Mouse (Mus musculus): ENCODE measurements at regions not wholly inside any gene's neighbourhood (a gene's known extent, or its start where the extent isn't known, plus 50 kb on each side); places are given as distances from the start of the nearest gene placed in this dataset.
A peak's percentile ranks its signal among the peaks of the same experiment; 100 is the strongest.

GRCm38 (mm10) chr9:67633026-67633741, 73.7 kb upstream of the Tln2 start:
- WGBS: under 1% methylated on average over 50 of the region's 50 CpGs
- H3K36me3 ChIP-seq: no peaks in the 10 kb centered on the region

GRCm38 (mm10) chr9:67633761-67634441, 74.4 kb upstream of the Tln2 start:
- Histone ChIP-seq H3K9ac (peak overlapping the region; percentile 79), H3K27ac (peak overlapping the region; percentile 78), H3K4me2 (replicated peaks) (peak overlapping the region; percentile 99), H3K36me3 (no peaks in the 10 kb centered on the region), H3K4me3 (replicated peaks) (peak overlapping the region; percentile 97), H3K9me3 (no peaks in the 10 kb centered on the region), H3K4me1 (replicated peaks) (peaks cover 10% of the 10 kb centered on the region), H3K27me3 (replicated peaks) (no peaks in the 10 kb centered on the region)
- peak; percentile 89 for ATAC-seq
- WGBS: under 1% methylated on average over 61 of the region's 61 CpGs

More at GRCm38 (mm10) chr9:67633026-67633741, 73.7 kb upstream of the Tln2 start:
- H3K27ac ChIP-seq: peak overlapping the region; percentile 67
- H3K9ac ChIP-seq: peak overlapping the region; percentile 79
- peak overlapping the region; percentile 99 for H3K4me2 ChIP-seq (replicated peaks)
- H3K4me1 ChIP-seq (replicated peaks): peaks cover 10% of the 10 kb centered on the region
- H3K9me3 ChIP-seq: no peaks in the 10 kb centered on the region
- peak; percentile 55; the same call in 1 of the 2 replicates for ATAC-seq
- no peaks in the 10 kb centered on the region for H3K27me3 ChIP-seq (replicated peaks)
- peak overlapping the region; percentile 97 for H3K4me3 ChIP-seq (replicated peaks)

- no peak overlapping the region for H3K27ac ChIP-seq
- H3K4me3 ChIP-seq (replicated peaks): no peak overlapping the region
- 93% methylated on average over 2 of the region's 2 CpGs for WGBS
- H3K9ac ChIP-seq: no peak overlapping the region
- no peaks in the 10 kb centered on the region for H3K9me3 ChIP-seq
- H3K36me3 ChIP-seq: no peaks in the 10 kb centered on the region
- H3K27me3 ChIP-seq (replicated peaks): no peaks in the 10 kb centered on the region
- no peaks in the 10 kb centered on the region for H3K4me1 ChIP-seq (replicated peaks)
- no peak overlapping the region for H3K4me2 ChIP-seq (replicated peaks)
- no peak for ATAC-seq
These were observed 87.3 kb upstream of the Tln2 start for GRCm38 (mm10) chr9:67646820-67647219.

GRCm38 (mm10) chr9:67664773-67665172, 94.5 kb upstream of the C2cd4b start:
- Histone ChIP-seq H3K27me3 (replicated peaks) (no peaks in the 10 kb centered on the region), H3K36me3 (no peaks in the 10 kb centered on the region), H3K4me2 (replicated peaks) (no peak overlapping the region), H3K27ac (no peak overlapping the region), H3K4me3 (replicated peaks) (no peak overlapping the region), H3K9me3 (no peaks in the 10 kb centered on the region), H3K9ac (no peak overlapping the region), H3K4me1 (replicated peaks) (no peaks in the 10 kb centered on the region)
- no peak for ATAC-seq

GRCm38 (mm10) chr9:67670261-67671020, 88.8 kb upstream of the C2cd4b start:
- Histone ChIP-seq H3K27me3 (replicated peaks) (no peaks in the 10 kb centered on the region), H3K4me1 (replicated peaks) (no peaks in the 10 kb centered on the region), H3K27ac (no peak overlapping the region), H3K9ac (no peak overlapping the region), H3K4me2 (replicated peaks) (no peak overlapping the region), H3K4me3 (replicated peaks) (no peak overlapping the region), H3K9me3 (no peaks in the 10 kb centered on the region), H3K36me3 (no peaks in the 10 kb centered on the region)
- no peak for ATAC-seq
- 67% methylated on average over 12 of the region's 12 CpGs for WGBS

GRCm38 (mm10) chr9:67676906-67677305, 82.3 kb upstream of the C2cd4b start:
- H3K4me2 ChIP-seq (replicated peaks): no peak overlapping the region
- H3K4me3 ChIP-seq (replicated peaks): no peak overlapping the region
- H3K4me1 ChIP-seq (replicated peaks): no peaks in the 10 kb centered on the region
- no peak for ATAC-seq
- H3K36me3 ChIP-seq: no peaks in the 10 kb centered on the region
- H3K9me3 ChIP-seq: no peaks in the 10 kb centered on the region
- WGBS: 58% methylated on average over 1 of the region's 1 CpGs
- no peak overlapping the region for H3K27ac ChIP-seq
- no peak overlapping the region for H3K9ac ChIP-seq
- H3K27me3 ChIP-seq (replicated peaks): no peaks in the 10 kb centered on the region

- Histone ChIP-seq H3K27me3 (replicated peaks) (no peaks in the 10 kb centered on the region), H3K27ac (no peak overlapping the region), H3K4me1 (replicated peaks) (no peaks in the 10 kb centered on the region), H3K9me3 (peaks cover 4% of the 10 kb centered on the region; the same call in 1 of the 2 replicates), H3K9ac (no peak overlapping the region), H3K36me3 (no peaks in the 10 kb centered on the region), H3K4me2 (replicated peaks) (no peak overlapping the region), H3K4me3 (replicated peaks) (no peak overlapping the region)
- ATAC-seq: no peak
- 9% methylated on average over 7 of the region's 7 CpGs for WGBS
These were observed 75.9 kb upstream of the C2cd4b start for GRCm38 (mm10) chr9:67683367-67683766.

- 86% methylated on average over 13 of the region's 13 CpGs for WGBS
- no peak overlapping the region for H3K4me3 ChIP-seq (replicated peaks)
- H3K9ac ChIP-seq: no peak overlapping the region
- no peak overlapping the region for H3K27ac ChIP-seq
- no peaks in the 10 kb centered on the region for H3K9me3 ChIP-seq
- no peaks in the 10 kb centered on the region for H3K36me3 ChIP-seq
- no peak overlapping the region for H3K4me2 ChIP-seq (replicated peaks)
- no peak for ATAC-seq
- no peaks in the 10 kb centered on the region for H3K27me3 ChIP-seq (replicated peaks)
- H3K4me1 ChIP-seq (replicated peaks): no peaks in the 10 kb centered on the region
These were observed 66.8 kb upstream of the C2cd4b start for GRCm38 (mm10) chr9:67692396-67692795.

GRCm38 (mm10) chr9:67693716-67694115, 65.5 kb upstream of the C2cd4b start:
- Histone ChIP-seq H3K27ac (no peak overlapping the region), H3K9me3 (no peaks in the 10 kb centered on the region), H3K4me1 (replicated peaks) (no peaks in the 10 kb centered on the region), H3K27me3 (replicated peaks) (no peaks in the 10 kb centered on the region), H3K36me3 (no peaks in the 10 kb centered on the region), H3K4me3 (replicated peaks) (no peak overlapping the region), H3K4me2 (replicated peaks) (peak overlapping the region; percentile 30; the same call in 1 of the 2 replicates), H3K9ac (no peak overlapping the region)
- no peak for ATAC-seq
- WGBS: 14% methylated on average over 7 of the region's 7 CpGs

- WGBS: 91% methylated on average over 2 of the region's 2 CpGs
- no peak for ATAC-seq
These were observed 60.4 kb upstream of the C2cd4b start for GRCm38 (mm10) chr9:67698796-67699195.

GRCm38 (mm10) chr9:67699846-67700579, 59.2 kb upstream of the C2cd4b start:
- Histone ChIP-seq H3K36me3 (no peaks in the 10 kb centered on the region), H3K27ac (no peak overlapping the region), H3K4me2 (replicated peaks) (peak overlapping the region; percentile 86), H3K9ac (peak overlapping the region; percentile 48; the same call in 1 of the 2 replicates), H3K27me3 (replicated peaks) (no peaks in the 10 kb centered on the region), H3K9me3 (no peaks in the 10 kb centered on the region), H3K4me1 (replicated peaks) (0 out of 2 replicates have a peak, but pooled peaks cover 3% of the 10 kb centered on the region), H3K4me3 (replicated peaks) (peak overlapping the region; percentile 37)
- 0 out of 2 replicates have a peak, but pooled peaks have one; percentile 23 for ATAC-seq
- WGBS: 17% methylated on average over 35 of the region's 35 CpGs

More at GRCm38 (mm10) chr9:67698796-67699195, 60.4 kb upstream of the C2cd4b start:
- H3K4me1 ChIP-seq (replicated peaks): 0 out of 2 replicates have a peak, but pooled peaks cover 3% of the 10 kb centered on the region
- no peak overlapping the region for H3K27ac ChIP-seq
- no peak overlapping the region for H3K9ac ChIP-seq
- H3K9me3 ChIP-seq: no peaks in the 10 kb centered on the region
- H3K4me2 ChIP-seq (replicated peaks): no peak overlapping the region
- H3K27me3 ChIP-seq (replicated peaks): no peaks in the 10 kb centered on the region
- H3K36me3 ChIP-seq: no peaks in the 10 kb centered on the region
- no peak overlapping the region for H3K4me3 ChIP-seq (replicated peaks)
